Mouse (Mus musculus) stomach, embryonic 16.5 days (tissue): ENCODE measurements around the gene Mrpl48. TPM values are rescaled to one million over a fixed set of nuclear protein-coding genes. Genes with fewer than 3 reads are reported as not detected.

ENCODE experiments used
- ATAC-seq: fragments of 200-750 bp; cut with Nextera tagmentation; 2 replicates; pipeline ENCODE4 v1.8.0; 2017; ENCODE audit warnings: moderate number of reproducible peaks, moderate TSS enrichment; ENCODE audit not compliant: insufficient read depth, low FRiP score
- H3K27ac ChIP-seq: fragments of 300-500 bp; sonication (generic); 2 replicates; pipeline ENCODE4 v1.5.1; 2014; ENCODE audit warnings: low read length
- H3K27me3 ChIP-seq: fragments of 300-500 bp; sonication (generic); 2 replicates; pipeline ENCODE4 v1.6.1; 2014; ENCODE audit warnings: low read length, control low read depth, mixed read lengths; ENCODE audit not compliant: control insufficient read depth, insufficient read depth
- H3K36me3 ChIP-seq: fragments of 300-500 bp; sonication (generic); 2 replicates; pipeline ENCODE4 v1.6.1; 2014; ENCODE audit warnings: low read length; ENCODE audit not compliant: control insufficient read depth, insufficient read depth
- H3K4me1 ChIP-seq: fragments of 300-500 bp; sonication (generic); 2 replicates; pipeline ENCODE4 v1.6.1; 2014; ENCODE audit warnings: low read length, control low read depth, mixed read lengths; ENCODE audit not compliant: control insufficient read depth, insufficient read depth
- H3K4me2 ChIP-seq: fragments of 300-500 bp; sonication (generic); 2 replicates; pipeline ENCODE4 v1.6.1; 2014; ENCODE audit warnings: low read depth, low read length, mixed read lengths
- H3K4me3 ChIP-seq: fragments of 300-500 bp; sonication (generic); replicated peaks from 2 replicates; pipeline ENCODE4 v1.5.1; 2014; ENCODE audit warnings: mild to moderate bottlenecking, low read length
- H3K9ac ChIP-seq: fragments of 300-500 bp; sonication (generic); 2 replicates; pipeline ENCODE4 v1.6.1; 2014; ENCODE audit warnings: low read length
- H3K9me3 ChIP-seq: fragments of 300-500 bp; sonication (generic); replicated peaks from 2 replicates; pipeline ENCODE4 v1.6.1; 2016; ENCODE audit warnings: low read length, control low read depth; ENCODE audit not compliant: control insufficient read depth
- WGBS: fragments of 180-500 bp; shearing (Covaris S2); extraction: QIAGEN DNeasy Blood & Tissue Kit; methylation state at CpG from one replicate; pipeline ENCODE4 v1.1.7; 2014; 5-methylcytosine and 5-hydroxymethylcytosine counted together
- polyA plus RNA-seq: library from polyadenylated mRNA; unstranded; fragments of >200 nt; fragmentation: Nextera tagmentation; extraction: Ambion mirVana; gene quantifications from 2 replicates; pipeline ENCODE4 v1.2.1, GENCODE M21; 2015

Mrpl48 gene
- polyA plus RNA-seq, 1 experiment from 2014 or later = 76.9 TPM

DNA sequence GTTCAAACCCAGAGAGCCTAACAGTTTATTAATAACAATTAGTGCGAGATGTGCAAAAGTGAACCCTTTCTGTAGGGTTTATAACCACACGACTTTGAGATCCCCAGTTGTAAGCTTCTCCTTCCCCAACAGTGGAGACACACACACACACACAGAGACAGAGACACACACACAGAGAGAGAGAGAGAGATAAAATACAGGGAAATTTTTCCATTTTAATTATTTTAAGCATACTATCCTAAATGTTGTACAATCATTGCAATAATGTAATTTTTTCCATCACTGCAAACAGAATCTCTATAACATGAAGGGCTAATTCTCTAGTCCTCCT lies 16.6 kb downstream of the Mrpl48 start:
- H3K4me2 ChIP-seq = peak overlapping the region; percentile 47
- H3K27ac ChIP-seq = peak overlapping the region; percentile 90
- H3K9me3 ChIP-seq = no peaks in the 10 kb centered on the region
- no peaks in the 10 kb centered on the region for H3K27me3 ChIP-seq
- H3K4me3 ChIP-seq = peak overlapping the region; percentile 52
- 4% methylated on average over 2 of the region's 2 CpGs for WGBS
- H3K36me3 ChIP-seq = no peaks in the 10 kb centered on the region
- no peaks in the 10 kb centered on the region for H3K4me1 ChIP-seq
- peak overlapping the region; percentile 65 for H3K9ac ChIP-seq
- ATAC-seq = no peak

DNA sequence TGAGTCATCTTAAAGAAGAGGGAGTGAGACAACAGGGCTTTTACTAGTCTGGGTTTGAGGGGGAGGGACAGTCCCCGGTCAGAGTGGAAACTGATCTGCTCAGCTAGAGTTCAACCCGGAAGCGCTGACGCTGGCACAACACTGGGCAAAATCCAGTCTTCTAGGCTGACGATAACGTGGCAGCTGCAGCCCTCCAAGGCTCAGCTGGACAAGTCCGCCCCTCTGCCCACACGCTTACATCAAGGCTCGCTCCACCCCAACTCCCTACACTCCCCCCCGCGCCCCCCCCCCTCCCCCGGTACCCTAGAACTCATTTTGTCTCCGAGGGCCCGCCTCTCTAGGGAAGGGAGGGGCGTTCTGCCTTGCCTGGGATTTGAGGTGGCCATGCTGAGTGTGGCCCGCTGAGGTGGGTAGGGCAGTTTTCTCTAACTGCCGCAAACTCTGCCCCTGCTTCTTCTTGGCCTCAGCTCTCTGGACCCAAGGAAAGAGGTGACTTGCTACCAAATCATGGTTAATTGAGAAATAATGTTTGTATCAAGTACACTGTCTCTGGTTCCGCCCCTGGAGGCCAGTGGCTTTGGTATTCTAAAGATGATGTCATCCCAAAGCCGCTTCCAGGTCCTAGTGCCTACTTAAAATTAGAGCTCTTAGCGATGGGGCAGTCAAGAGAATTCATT lies 17.1 kb downstream of the Mrpl48 start:
- Histone ChIP-seq H3K27ac (peak overlapping the region; percentile 90), H3K4me3 (peak overlapping the region; percentile 52), H3K27me3 (no peaks in the 10 kb centered on the region), H3K9me3 (no peaks in the 10 kb centered on the region), H3K4me1 (no peaks in the 10 kb centered on the region), H3K4me2 (peak overlapping the region; percentile 47), H3K36me3 (no peaks in the 10 kb centered on the region), H3K9ac (peak overlapping the region; percentile 65)
- WGBS = under 1% methylated on average over 18 of the region's 20 CpGs
- ATAC-seq = peak; percentile 95

DNA sequence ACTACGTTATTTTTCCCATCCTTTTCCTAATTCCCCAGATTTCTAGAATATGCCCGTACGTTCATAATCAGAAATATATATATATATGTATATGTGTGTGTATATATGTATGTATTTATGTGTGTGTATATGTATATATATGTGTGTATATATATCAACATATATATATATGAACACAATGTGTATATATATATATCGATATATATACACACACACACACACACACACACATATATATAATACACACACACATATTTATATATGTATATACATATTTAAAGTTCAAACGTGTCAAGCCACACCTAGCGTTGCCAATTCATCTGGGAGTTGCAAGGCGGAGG lies 17.6 kb downstream of the Mrpl48 start:
- Histone ChIP-seq H3K4me2 (peak overlapping the region; percentile 47), H3K4me1 (no peaks in the 10 kb centered on the region), H3K4me3 (peak overlapping the region; percentile 52), H3K9ac (peak overlapping the region; percentile 65), H3K27me3 (no peaks in the 10 kb centered on the region), H3K36me3 (no peaks in the 10 kb centered on the region), H3K9me3 (no peaks in the 10 kb centered on the region), H3K27ac (peak overlapping the region; percentile 90)
- no peak for ATAC-seq
- WGBS = 34% methylated on average over 7 of the region's 7 CpGs

DNA sequence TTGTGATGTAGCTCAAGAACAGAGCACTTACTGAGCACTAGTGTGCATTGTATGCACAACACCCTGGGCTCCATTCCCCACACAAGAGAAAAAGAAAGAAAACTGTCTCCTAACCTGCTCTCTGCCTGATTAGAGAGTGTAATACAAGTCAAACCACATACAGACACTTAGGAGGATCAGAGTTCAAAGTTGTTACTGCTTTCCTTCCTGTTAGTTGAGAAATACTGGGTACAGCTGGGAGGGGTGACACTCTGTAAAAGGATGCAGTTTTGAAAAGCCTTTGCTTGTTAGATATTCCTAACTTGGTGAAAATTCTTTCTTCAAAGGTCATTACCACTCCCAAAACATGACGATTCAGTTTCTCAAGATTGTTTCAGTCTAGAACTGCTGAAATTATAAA lies 18.3 kb downstream of the Mrpl48 start:
- Histone ChIP-seq H3K4me3 (no peak overlapping the region), H3K4me2 (no peak overlapping the region), H3K36me3 (no peaks in the 10 kb centered on the region), H3K27ac (peak overlapping the region; percentile 79), H3K27me3 (no peaks in the 10 kb centered on the region), H3K4me1 (no peaks in the 10 kb centered on the region), H3K9me3 (no peaks in the 10 kb centered on the region), H3K9ac (no peak overlapping the region)
- WGBS = 49% methylated on average over 1 of the region's 1 CpGs
- ATAC-seq = no peak

DNA sequence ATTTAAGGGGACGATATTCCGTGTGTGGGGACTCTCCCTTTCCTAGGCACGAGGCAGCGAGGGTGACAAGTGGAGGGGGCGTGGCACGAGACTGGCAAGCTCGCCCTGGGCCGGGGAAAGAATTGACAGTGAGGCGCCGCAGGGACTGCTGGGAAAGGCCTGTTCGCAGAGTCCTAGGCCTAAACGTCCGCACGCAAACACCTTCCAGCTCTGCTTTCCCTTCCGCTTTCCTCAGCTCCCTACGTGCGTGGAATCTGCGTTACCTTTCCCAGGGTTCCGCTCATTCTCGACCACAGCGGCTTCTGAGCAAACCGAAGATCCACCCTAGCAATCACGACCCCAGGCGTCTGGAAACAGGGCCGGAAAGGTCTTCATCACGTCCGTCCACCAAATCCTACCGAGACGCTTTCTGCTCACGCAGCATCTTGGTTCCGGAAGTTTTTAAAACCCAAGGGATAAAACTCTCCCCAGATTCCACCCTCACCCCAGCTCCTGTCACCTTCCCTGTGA lies 25.3 kb downstream of the Mrpl48 start:
- Histone ChIP-seq H3K4me1 (peaks cover 3% of the 10 kb centered on the region; the same call in 1 of the 2 replicates), H3K27ac (peak overlapping the region; percentile 91), H3K27me3 (no peaks in the 10 kb centered on the region), H3K36me3 (no peaks in the 10 kb centered on the region), H3K4me2 (peak overlapping the region; percentile 82), H3K4me3 (peak overlapping the region; percentile 67), H3K9ac (peak overlapping the region; percentile 96), H3K9me3 (no peaks in the 10 kb centered on the region)
- 0% methylated on average over 31 of the region's 31 CpGs for WGBS
- ATAC-seq = peak; percentile 93

DNA sequence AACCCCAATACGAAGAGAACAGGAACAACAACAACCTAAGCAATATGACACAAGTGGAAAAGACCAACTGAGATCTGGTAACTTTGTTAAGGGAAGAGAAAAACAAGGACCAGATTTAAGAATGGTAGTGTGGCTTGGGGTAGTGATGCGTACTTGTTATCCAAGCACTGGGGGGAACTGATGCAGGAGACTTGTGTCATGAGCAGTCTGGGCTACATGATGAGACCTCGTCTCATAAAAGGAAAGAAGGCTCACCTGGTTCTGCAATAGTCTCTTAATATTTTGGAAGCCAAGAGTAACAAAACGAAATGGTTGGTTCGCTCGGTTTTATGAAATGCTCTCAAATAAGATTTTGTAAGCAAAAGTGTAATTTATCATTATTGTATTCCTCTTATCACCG lies 25.9 kb downstream of the Mrpl48 start:
- WGBS = 36% methylated on average over 7 of the region's 7 CpGs
- Histone ChIP-seq H3K36me3 (no peaks in the 10 kb centered on the region), H3K4me1 (peaks cover 3% of the 10 kb centered on the region; the same call in 1 of the 2 replicates), H3K9me3 (no peaks in the 10 kb centered on the region), H3K9ac (peak overlapping the region; percentile 96), H3K27me3 (no peaks in the 10 kb centered on the region), H3K27ac (no peak overlapping the region), H3K4me3 (peak overlapping the region; percentile 67), H3K4me2 (peak overlapping the region; percentile 82)
- no peak for ATAC-seq

DNA sequence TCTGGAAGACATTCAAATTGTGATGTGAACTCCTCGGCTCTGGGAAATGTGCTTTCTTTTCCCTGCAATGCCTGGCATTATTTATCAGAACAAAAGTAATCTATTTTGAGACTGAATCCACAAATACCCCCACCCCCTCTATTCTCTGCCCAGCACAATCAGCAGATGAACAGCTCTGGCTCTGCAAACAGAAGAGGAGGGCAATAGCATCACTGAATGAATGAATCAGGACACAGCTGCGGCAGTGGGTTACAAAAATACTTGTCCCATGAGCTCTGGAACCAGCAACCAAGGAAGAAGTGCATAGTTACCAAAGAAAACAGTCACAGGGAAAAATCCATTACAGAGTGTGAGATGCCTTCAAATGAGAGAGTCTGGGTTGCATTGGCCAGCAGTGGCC lies 29.3 kb downstream of the Mrpl48 start:
- 75% methylated on average over 2 of the region's 2 CpGs for WGBS
- H3K9ac ChIP-seq = no peak overlapping the region

DNA sequence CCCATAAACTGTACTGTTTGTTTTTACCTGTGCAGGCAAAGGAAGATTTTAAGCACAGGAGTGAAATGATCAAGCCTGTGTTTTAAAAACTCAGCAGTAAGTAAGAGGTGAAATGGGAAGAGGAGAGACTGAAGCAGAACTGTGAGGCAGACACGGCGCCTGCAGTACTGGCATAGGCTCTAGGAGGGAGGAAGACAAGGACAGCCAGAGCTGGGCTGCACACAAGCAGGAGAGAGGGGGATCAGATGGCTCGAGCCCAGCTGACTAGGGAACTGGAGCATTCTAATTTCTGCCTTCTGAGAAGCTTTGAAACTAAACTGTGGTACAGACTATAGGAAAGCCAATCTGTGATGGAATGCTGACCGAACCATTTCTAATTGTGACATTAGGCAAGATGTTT lies 35.4 kb downstream of the Mrpl48 start:
- Histone ChIP-seq H3K27ac (no peak overlapping the region), H3K4me1 (no peaks in the 10 kb centered on the region), H3K36me3 (no peaks in the 10 kb centered on the region), H3K9ac (no peak overlapping the region), H3K4me3 (no peak overlapping the region), H3K27me3 (no peaks in the 10 kb centered on the region), H3K4me2 (no peak overlapping the region), H3K9me3 (no peaks in the 10 kb centered on the region)
- WGBS = 81% methylated on average over 4 of the region's 4 CpGs
- ATAC-seq = no peak

More for the DNA sequence above, 29.3 kb downstream of the Mrpl48 start:
- H3K9me3 ChIP-seq = no peaks in the 10 kb centered on the region
- H3K27me3 ChIP-seq = no peaks in the 10 kb centered on the region
- peaks cover 3% of the 10 kb centered on the region; the same call in 1 of the 2 replicates for H3K4me1 ChIP-seq
- no peak for ATAC-seq
- H3K27ac ChIP-seq = no peak overlapping the region
- H3K4me2 ChIP-seq = no peak overlapping the region
- H3K4me3 ChIP-seq = no peak overlapping the region
- no peaks in the 10 kb centered on the region for H3K36me3 ChIP-seq

DNA sequence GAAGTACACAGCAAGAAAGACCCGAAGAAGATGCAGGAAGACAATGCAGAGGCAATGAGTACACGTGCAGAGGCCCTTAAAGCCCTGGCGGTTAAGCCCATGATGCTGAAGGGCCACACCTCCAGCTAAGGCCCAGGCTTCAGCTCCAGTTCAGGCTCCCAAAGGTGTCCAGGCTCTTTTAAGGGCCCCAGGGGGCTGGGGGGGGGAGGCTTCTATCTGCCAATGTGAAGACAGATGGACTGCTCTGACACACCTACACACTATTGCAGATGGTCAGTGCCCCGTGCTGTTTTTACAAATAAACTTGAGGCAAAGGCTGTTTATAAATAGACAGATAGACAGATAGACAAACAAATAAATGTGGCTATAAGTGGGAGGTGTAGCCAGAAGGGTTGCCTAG lies 36.0 kb downstream of the Mrpl48 start:
- Histone ChIP-seq H3K27ac (no peak overlapping the region), H3K9me3 (no peaks in the 10 kb centered on the region), H3K9ac (no peak overlapping the region), H3K4me3 (no peak overlapping the region), H3K36me3 (0 out of 2 replicates have a peak, but pooled peaks cover 3% of the 10 kb centered on the region), H3K27me3 (no peaks in the 10 kb centered on the region), H3K4me1 (no peaks in the 10 kb centered on the region), H3K4me2 (no peak overlapping the region)
- no peak for ATAC-seq
- 70% methylated on average over 4 of the region's 4 CpGs for WGBS
